Mouse (Mus musculus): Measurements from ENCODE around the gene Ahcyl2. TPM values are rescaled to one million over a fixed set of nuclear protein-coding genes. Genes with fewer than 3 reads are reported as not detected.

Ahcyl2 gene
- total and polyA plus RNA-seq, 3 experiments: 50.0 to 204 (median 184) TPM

DNA sequence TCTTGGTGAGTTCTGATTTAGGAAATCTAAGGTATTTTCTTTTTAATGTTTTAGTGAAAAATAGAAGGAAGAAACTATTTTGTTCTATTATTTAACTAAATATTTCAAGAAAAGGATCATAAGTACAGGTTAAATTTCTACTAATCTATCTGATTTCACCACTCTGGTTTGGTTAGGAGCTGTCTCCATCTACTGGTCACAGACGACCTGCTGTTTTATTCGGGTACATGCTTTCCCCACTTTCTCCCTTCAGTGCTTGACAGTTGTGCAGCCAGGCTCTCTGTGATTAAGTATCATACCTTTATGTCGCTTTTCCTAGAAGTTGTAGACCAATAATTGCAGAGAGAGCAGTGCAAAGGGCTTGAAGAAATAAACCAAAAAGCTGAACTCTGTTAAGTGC lies 51.5 kb downstream of the Ahcyl2 start:
- Histone ChIP-seq H3K27ac (ENCODE audit: insufficient read depth, low read depth) (no peak overlapping the region), H3K4me1 (ENCODE audit: control insufficient read depth in 1 of 2, insufficient read depth in 2 of 2) (peaks cover 4 to 59% of the 10 kb centered on the region in 2 experiments; a peak in 3 of 4 replicates), H3K79me2 (replicated peaks; ENCODE audit: control insufficient read depth, extremely low read depth, insufficient read depth, poor library complexity, severe bottlenecking) (0 out of 2 replicates have a peak, but pooled peaks cover 3% of the 10 kb centered on the region), H3K36me3 (replicated peaks in 1 of 2; ENCODE audit: control insufficient read depth in 1 of 2, insufficient read depth in 1 of 2, low read length in 1 of 2) (peaks cover 0 to 26% of the 10 kb centered on the region in 2 experiments), H3K9me3 (replicated peaks; ENCODE audit: low read length) (no peaks in the 10 kb centered on the region), H3K4me3 (replicated peaks in 1 of 3; ENCODE audit: low read depth in 2 of 3, low read length in 2 of 3, poor library complexity in 1 of 3) (no peak overlapping the region), H3K9ac (ENCODE audit: insufficient read depth, low read depth) (no peak overlapping the region), H3K27me3 (replicated peaks) (no peaks in the 10 kb centered on the region), H3K4me2 (ENCODE audit: insufficient read depth, low read depth, poor library complexity, severe bottlenecking) (no peak overlapping the region)
- TF ChIP-seq SIN3A (IDR thresholded peaks at IDR 0.05; ENCODE audit: low read length) (peak; percentile 44; the same call in 1 of the 2 replicates), PAX5 (IDR thresholded peaks at IDR 0.05; ENCODE audit: low read length) (no peak), MAZ (IDR thresholded peaks at IDR 0.05; ENCODE audit: low read depth, low read length) (no peak), CHD2 (IDR thresholded peaks at IDR 0.05; ENCODE audit: low read length) (no peak), NELFE (IDR thresholded peaks at IDR 0.05; ENCODE audit: low read depth, low read length) (0 out of 2 replicates have a peak, but pooled peaks have one; percentile 28), JUND (conservative IDR thresholded peaks at IDR 0.05; ENCODE audit: low read depth, low read length) (no peak), ETS1 (conservative IDR thresholded peaks at IDR 0.05; ENCODE audit: low read depth, low read length) (no peak), ZC3H11A (IDR thresholded peaks at IDR 0.05; ENCODE audit: low read depth, low read length) (peak; percentile 62), GABPA (IDR thresholded peaks at IDR 0.05; ENCODE audit: insufficient replicate concordance, low read depth, low read length) (no peak), RAD21 (IDR thresholded peaks at IDR 0.05; ENCODE audit: low read depth, low read length) (peak; percentile 91), CTCF (conservative IDR thresholded peaks at IDR 0.05 in 1 of 2, IDR thresholded peaks at IDR 0.05 in 1 of 2; ENCODE audit: low read depth in 2 of 2, low read length in 2 of 2) (peak; percentile 11 to 90; a peak in 2 of 4 replicates), USF1 (IDR thresholded peaks at IDR 0.05; ENCODE audit: low read depth, low read length) (no peak), BHLHE40 (IDR thresholded peaks at IDR 0.05; ENCODE audit: low read depth, low read length) (no peak), SMC3 (IDR thresholded peaks at IDR 0.05; ENCODE audit: low read depth, low read length) (peak; percentile 85), USF2 (conservative IDR thresholded peaks at IDR 0.05; ENCODE audit: low read depth, low read length) (no peak)
- in situ Hi-C loops (cut with MboI; ENCODE audit: low pct_ligation_motif_present, low pct_unique_long_range_greater_than_20kb, low sequenced_read_pairs) (no loop called here), dilution Hi-C loops (cut with MboI; ENCODE audit: extremely low pct_ligation_motif_present, extremely low pct_unique_long_range_greater_than_20kb, low sequenced_read_pairs) (no loop called here)
- DNase-seq (ENCODE audit: extremely low read depth): peak; percentile 39

- 0 out of 2 replicates have a peak, but pooled peaks cover 3% of the 10 kb centered on the region for H3K79me2 ChIP-seq (replicated peaks; ENCODE audit: control insufficient read depth, extremely low read depth, insufficient read depth, poor library complexity, severe bottlenecking)
- H3K27ac ChIP-seq (ENCODE audit: insufficient read depth, low read depth): no peak overlapping the region
- dilution Hi-C loops (cut with MboI; ENCODE audit: extremely low pct_ligation_motif_present, extremely low pct_unique_long_range_greater_than_20kb, low sequenced_read_pairs): no loop called here
- no peak overlapping the region for H3K4me2 ChIP-seq (ENCODE audit: insufficient read depth, low read depth, poor library complexity, severe bottlenecking)
- H3K9ac ChIP-seq (ENCODE audit: insufficient read depth, low read depth): no peak overlapping the region
- TF ChIP-seq RCOR1 (conservative IDR thresholded peaks at IDR 0.05; ENCODE audit: low read depth, low read length) (no peak), USF2 (conservative IDR thresholded peaks at IDR 0.05; ENCODE audit: low read depth, low read length) (no peak)
- H3K36me3 ChIP-seq (replicated peaks in 1 of 2; ENCODE audit: control insufficient read depth in 1 of 2, insufficient read depth in 1 of 2, low read length in 1 of 2): peaks cover 0 to 26% of the 10 kb centered on the region in 2 experiments
- H3K4me1 ChIP-seq (ENCODE audit: control insufficient read depth in 1 of 2, insufficient read depth in 2 of 2): peaks cover 6 to 62% of the 10 kb centered on the region in 2 experiments; a peak in 3 of 4 replicates
- no peaks in the 10 kb centered on the region for H3K27me3 ChIP-seq (replicated peaks)
- H3K9me3 ChIP-seq (replicated peaks; ENCODE audit: low read length): no peaks in the 10 kb centered on the region
- DNase-seq (ENCODE audit: extremely low read depth): no peak
- no peak overlapping the region for H3K4me3 ChIP-seq (replicated peaks in 1 of 3; ENCODE audit: low read depth in 2 of 3, low read length in 2 of 3, poor library complexity in 1 of 3)
- in situ Hi-C loops (cut with MboI; ENCODE audit: low pct_ligation_motif_present, low pct_unique_long_range_greater_than_20kb, low sequenced_read_pairs): loop anchor here (10.0 kb wide), 2 partner anchors 116 to 384 kb away; no protein-coding TSS in a partner anchor
Observed at GRCm38 (mm10) chr6:29820314-29820713, 52.5 kb downstream of the Ahcyl2 start.

All from CH12.LX (cell line).